In the genomic region with DNA sequence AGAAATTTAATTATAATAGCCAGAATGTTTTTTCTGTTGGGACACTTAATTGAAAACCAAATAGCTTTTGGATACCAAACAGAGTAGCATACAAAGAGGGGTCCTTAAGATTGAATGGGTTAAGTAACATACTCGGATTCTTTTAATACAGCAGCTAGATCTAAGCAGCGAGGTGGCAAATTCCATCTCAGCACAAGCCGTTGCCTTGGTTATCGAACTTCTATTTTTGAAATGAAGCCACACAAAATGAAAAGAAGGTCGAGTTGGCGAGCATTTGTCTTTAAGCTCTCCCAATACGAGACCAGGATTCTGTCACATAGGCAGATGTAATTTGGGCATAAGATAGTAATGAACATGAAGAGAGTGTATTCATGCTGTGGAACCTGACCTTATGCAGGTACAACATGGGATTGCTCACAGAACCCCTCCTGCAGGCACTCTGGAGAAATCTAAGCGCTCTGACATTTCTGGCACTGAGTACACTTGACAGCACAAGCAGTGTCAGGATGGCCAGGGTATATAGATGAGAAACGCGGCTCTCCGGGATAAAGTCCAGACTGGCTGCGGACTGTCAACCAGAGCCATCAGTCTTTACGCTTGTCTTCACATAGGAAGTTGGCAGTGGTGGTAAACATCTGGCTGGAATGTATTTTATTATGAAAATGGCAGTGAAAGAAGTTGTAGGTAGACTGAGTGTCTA, we compare ENCODE assay signal across 14 mouse cellular contexts.
DNase-seq lines count a peak whose midpoint lies in the region; ATAC-seq and TF ChIP-seq lines count a peak whose summit lies in the region.
"Had no signal": no experiment of that assay in that cellular context is flagged by ENCODE, and none has a peak within 500 bp of the region (broad histone marks: within the 10 kb centered on the region; RNA-seq: fewer than 3 reads in every experiment).

No protein-coding gene starts in this region.

- H3K9me3 ChIP-seq in forebrain, embryonic 10.5 days, result no peaks in the 10 kb centered on the region
- H3K9me3 ChIP-seq in forebrain, embryonic 13.5 days (replicated peaks), result no peaks in the 10 kb centered on the region
- H3K9me3 ChIP-seq in midbrain, postnatal 0 days (ENCODE audit: low read length), result no peaks in the 10 kb centered on the region
- H3K9me3 ChIP-seq: heart, embryonic 12.5 days; limb, embryonic 13.5 days had no signal

- ATAC-seq in forebrain, embryonic 13.5 days, result no peak
- ATAC-seq in midbrain, postnatal 0 days (ENCODE audit: low FRiP score), result no peak
- ATAC-seq: Patski had no signal

- no peak overlapping the region for H3K4me3 ChIP-seq in forebrain, embryonic 10.5 days
- no peak overlapping the region for H3K4me3 ChIP-seq in forebrain, embryonic 13.5 days
- H3K4me3 ChIP-seq in midbrain, postnatal 0 days (ENCODE audit: low read depth, low read length), result no peak overlapping the region
- H3K4me3 ChIP-seq: heart, embryonic 12.5 days; limb, embryonic 13.5 days had no signal

- no peak overlapping the region for H3K4me2 ChIP-seq in forebrain, embryonic 13.5 days
- H3K4me2 ChIP-seq in midbrain, postnatal 0 days (ENCODE audit: low read depth, low read length, poor library complexity, severe bottlenecking), result no peak overlapping the region
- H3K4me2 ChIP-seq: heart, embryonic 12.5 days; limb, embryonic 13.5 days; lung, embryonic 14.5 days had no signal

- peaks cover 23% of the 10 kb centered on the region for H3K4me1 ChIP-seq in forebrain, embryonic 10.5 days
- H3K4me1 ChIP-seq in forebrain, embryonic 13.5 days, result peaks cover 21% of the 10 kb centered on the region
- peaks cover 7% of the 10 kb centered on the region; the same call in 1 of the 2 replicates for H3K4me1 ChIP-seq in midbrain, postnatal 0 days (ENCODE audit: insufficient read depth, low read length)

- 78% methylated on average over 13 of the region's 13 CpGs for WGBS in forebrain, embryonic 10.5 days
- WGBS in forebrain, embryonic 13.5 days, result 62% methylated on average over 13 of the region's 13 CpGs
- 25% methylated on average over 13 of the region's 13 CpGs for WGBS in midbrain, postnatal 0 days

- TF ChIP-seq CTCF in midbrain, postnatal 0 days (IDR thresholded peaks at IDR 0.05), result no peak

- no peak overlapping the region for H3K9ac ChIP-seq in forebrain, embryonic 13.5 days
- no peak overlapping the region for H3K9ac ChIP-seq in midbrain, postnatal 0 days (replicated peaks; ENCODE audit: low read length, poor library complexity, severe bottlenecking)
- H3K9ac ChIP-seq: heart, embryonic 12.5 days; limb, embryonic 13.5 days; lung, embryonic 14.5 days had no signal

- H3K27ac ChIP-seq in forebrain, embryonic 10.5 days, result peak overlapping the region; percentile 2; the same call in 1 of the 2 replicates
- no peak overlapping the region for H3K27ac ChIP-seq in forebrain, embryonic 13.5 days
- H3K27ac ChIP-seq in midbrain, postnatal 0 days (ENCODE audit: low read depth, low read length), result no peak overlapping the region
- H3K27ac ChIP-seq: limb, embryonic 13.5 days had no signal

- H3K27me3 ChIP-seq in forebrain, embryonic 10.5 days (ENCODE audit: poor library complexity, severe bottlenecking), result no peaks in the 10 kb centered on the region
- H3K27me3 ChIP-seq in forebrain, embryonic 13.5 days, result no peaks in the 10 kb centered on the region
- H3K27me3 ChIP-seq in midbrain, postnatal 0 days (ENCODE audit: insufficient read depth, low read length), result no peaks in the 10 kb centered on the region
- H3K27me3 ChIP-seq: heart, embryonic 12.5 days; limb, embryonic 13.5 days; Patski had no signal

- H3K36me3 ChIP-seq in forebrain, embryonic 10.5 days (replicated peaks), result peaks cover 21% of the 10 kb centered on the region
- peaks cover 3% of the 10 kb centered on the region; the same call in 1 of the 2 replicates for H3K36me3 ChIP-seq in forebrain, embryonic 13.5 days (ENCODE audit: poor library complexity, severe bottlenecking)
- H3K36me3 ChIP-seq in midbrain, postnatal 0 days (ENCODE audit: insufficient read depth, low read length), result no peaks in the 10 kb centered on the region
- H3K36me3 ChIP-seq: heart, embryonic 12.5 days had no signal

- no peak for DNase-seq in forebrain, embryonic 10.5 days (ENCODE audit: extremely low spot score, low spot score)
- peak; percentile 16 for DNase-seq in layer of hippocampus, adult 9-10 months (ENCODE audit: low spot score)
- DNase-seq in layer of hippocampus, postnatal 36 days, result no peak
- peak; percentile 17 for DNase-seq in right cerebral cortex, adult 18-20 months
- DNase-seq in right cerebral cortex, postnatal 25 days, result no peak
- peak; percentile 60 for DNase-seq in midbrain, postnatal 0 days (ENCODE audit: low spot score)
- DNase-seq in cerebellum, adult 11-12 months, result no peak
- DNase-seq: heart, postnatal 4 days; kidney, adult 18-20 months; lung, embryonic 14.5 days had no signal

Comparison
In these comparisons a context has a peak if more than half of its experiments do, and no peak if none do; other contexts are left out.
1. DNase-seq: peak in layer of hippocampus, adult 9-10 months (single experiment), right cerebral cortex, adult 18-20 months (single experiment) and midbrain, postnatal 0 days (single experiment); none in forebrain, embryonic 10.5 days (single experiment), layer of hippocampus, postnatal 36 days (0 of 2), right cerebral cortex, postnatal 25 days (single experiment) and cerebellum, adult 11-12 months (single experiment).